Mouse (Mus musculus) gastrocnemius, adult 18-20 months (tissue): ENCODE measurements around the gene Mlip. TPM values are rescaled to one million over a fixed set of nuclear protein-coding genes. Genes with fewer than 3 reads are reported as not detected.
"Not testable (repeated sequence)": the region's sequence is repeated elsewhere in the genome, so short reads cannot be mapped to it uniquely, and the experiment has no call there.

Experiments
- DNase-seq: peaks from one replicate; pipeline ENCODE4 v3.0.0; 2021; ENCODE audit warnings: low spot score
- total RNA-seq, 2 experiments: library from RNA; stranded (reverse); gene quantifications; 2 replicates each; pipeline ENCODE4 v1.2.3; 2021

The Mlip gene
- total RNA-seq, 2 experiments from 2014 or later = 88.0 to 103 TPM

DNA sequence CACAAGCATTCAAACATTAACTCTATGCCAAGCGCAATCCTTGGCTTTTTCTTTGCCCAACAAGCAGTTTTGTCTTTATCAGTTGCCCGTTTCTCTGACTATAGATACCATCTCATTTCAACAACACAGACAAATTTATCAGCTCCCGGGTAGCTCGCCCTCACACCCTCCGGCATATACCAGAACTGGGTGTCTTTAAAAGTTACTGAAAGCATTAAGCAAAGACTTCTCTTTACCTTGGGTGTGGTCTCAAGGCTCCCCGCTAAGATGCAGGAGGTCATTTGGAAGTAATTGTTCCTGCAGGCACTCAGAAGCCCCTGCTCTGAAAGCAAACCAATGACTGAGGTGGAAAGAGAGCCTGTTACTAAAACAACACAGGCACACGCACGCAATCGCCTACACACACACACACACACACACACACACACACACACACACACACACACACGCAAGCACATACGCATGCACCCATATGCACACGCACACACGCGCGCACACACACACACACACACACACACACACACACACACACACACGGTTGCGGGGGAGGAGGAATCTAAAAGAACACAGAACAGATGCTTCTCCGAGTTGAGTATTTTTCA, 101.2 kb downstream of the Mlip start:
- DNase-seq = no peak

DNA sequence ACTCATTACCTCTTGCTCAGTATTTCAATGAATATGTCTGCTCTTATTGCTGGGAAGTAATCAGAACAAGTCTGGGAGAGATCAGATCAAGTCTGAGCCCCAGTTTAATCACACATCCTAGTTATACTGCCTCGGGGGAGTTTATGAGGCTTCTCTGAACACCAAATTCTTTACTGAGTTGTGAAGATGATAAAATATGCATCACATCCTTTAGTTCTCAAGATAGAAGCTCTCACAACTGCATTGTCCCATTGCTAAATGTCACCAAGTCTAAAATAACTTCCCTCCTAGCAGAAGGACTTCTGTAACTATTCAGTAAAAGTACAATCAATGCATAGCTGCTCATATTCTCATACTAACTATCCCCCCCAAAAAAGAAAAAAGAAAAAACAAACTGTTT, 154.5 kb downstream of the Mlip start:
- DNase-seq = no peak

DNA sequence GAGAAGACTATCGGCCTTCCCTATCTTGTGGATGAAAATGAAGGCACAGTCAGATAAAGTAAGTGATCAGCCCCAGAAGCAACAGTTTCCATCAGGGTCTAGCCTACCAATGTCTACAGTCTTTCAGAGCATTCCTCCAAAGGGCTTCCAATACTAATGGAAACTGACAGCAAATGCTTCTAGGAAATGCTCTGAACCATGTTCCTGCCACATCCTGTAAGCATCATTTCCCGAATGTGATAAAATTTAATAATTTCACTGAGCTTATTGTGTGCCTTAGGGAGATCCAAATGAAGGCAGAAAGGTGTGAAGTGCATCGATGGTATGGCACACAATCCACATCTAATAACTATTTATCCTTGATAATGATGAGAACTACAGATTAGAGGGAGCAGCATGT, 173.3 kb downstream of the Mlip start:
- DNase-seq = no peak

DNA sequence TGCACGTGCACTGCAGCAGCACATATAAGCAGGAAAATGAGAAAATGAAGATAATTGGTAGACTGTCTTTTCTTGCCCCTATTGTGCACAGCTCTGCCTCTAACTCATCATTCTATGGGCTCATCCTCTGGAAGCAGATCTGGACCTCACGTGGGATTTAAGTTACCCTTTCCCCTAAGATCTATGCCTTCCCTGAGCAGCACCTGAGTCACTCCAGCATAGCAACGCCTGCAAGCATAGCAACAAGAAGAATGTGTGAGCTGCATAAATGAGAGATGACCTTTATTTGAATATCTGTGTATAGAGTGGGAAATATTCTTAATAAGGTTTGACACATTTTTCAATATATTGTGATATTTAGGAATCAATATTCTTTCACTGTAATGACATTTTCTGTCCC, 176.9 kb downstream of the Mlip start:
- DNase-seq = no peak

DNA sequence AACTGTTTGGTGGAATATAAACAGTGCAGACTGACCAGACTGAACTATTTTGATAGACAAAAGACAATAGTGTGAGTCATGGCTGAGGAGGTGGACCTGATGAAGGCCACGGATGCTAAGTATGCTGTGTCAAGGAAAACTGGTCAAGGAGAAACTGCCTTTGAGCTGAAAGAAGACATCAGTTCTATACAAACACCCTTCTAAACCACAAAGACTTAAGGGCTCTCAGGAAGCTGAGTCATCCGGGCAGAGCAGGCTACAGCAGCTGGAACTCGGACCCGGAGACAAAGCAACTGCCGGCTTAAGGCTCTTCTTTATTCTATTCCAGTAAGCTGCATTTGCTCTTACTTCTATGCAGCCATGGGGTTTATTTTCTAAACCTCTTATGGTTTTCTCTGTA, 180.7 kb downstream of the Mlip start:
- no peak for DNase-seq

DNA sequence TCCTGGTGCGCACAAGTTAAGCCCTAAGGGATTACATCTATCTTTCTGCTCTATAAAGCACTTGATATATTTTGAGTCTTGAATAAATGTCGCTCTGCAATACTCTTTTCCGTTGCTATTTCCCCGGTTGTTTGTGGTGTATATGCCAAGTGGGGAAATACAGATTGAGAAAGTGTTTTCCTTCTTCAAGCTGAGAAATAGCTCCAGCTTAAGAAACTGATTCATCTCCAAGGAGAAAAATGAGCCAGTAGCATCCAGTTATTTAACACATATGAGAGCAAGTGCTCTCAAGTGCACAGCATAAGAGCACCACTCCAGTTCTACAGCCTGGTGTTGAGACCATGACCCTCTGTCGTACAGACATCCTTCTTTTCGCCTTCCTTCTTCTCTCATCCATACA, 186.9 kb downstream of the Mlip start:
- DNase-seq = no peak

DNA sequence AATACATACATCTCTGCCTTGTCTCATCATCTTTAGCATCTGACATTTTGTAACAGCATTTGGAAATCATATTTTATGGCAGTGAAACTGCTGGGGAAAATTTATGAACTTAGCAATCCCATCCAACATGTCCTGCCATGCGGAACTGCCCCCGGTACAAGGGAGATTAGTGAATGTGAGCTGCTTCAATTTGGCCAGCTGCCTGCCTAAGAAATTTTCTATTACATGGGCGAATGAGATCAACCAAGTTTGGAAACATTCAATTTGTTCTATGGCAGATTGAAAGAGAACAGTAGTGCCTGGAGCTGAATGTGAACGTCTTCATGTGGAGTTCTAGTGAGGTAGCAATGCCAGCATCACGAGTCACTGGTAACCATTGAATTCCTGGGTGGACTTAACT, 191.0 kb downstream of the Mlip start:
- DNase-seq = no peak

DNA sequence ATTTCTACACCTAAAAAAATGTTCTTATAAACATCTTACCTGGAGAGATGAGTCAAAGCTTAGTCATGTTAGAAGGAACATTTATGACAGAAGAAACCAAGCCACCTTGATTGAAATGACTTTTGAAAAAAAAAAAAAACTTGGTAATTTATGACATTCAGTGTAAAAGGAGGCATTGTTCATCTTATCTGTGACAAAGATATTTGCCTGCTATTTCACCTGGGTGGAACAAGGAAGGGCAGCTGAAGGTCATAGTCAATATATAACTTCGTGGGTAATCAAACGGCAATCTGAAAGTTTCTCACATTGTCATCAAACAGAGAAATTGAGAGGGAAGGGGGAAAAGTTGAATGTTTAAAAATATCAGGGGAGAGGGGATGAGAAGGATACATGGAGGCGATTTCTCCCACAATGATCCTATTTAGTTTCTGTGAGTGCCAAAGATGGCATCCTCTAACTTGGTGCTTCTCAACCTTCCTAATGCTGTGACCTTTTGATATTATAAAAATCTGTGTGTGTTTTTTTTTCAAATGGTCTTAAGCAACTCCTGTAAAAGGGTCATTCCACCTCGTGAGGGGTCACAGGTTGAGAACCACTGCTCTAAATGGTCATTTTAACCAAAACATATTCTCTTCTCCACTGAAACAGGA, 192.4 kb downstream of the Mlip start:
- no peak for DNase-seq

DNA sequence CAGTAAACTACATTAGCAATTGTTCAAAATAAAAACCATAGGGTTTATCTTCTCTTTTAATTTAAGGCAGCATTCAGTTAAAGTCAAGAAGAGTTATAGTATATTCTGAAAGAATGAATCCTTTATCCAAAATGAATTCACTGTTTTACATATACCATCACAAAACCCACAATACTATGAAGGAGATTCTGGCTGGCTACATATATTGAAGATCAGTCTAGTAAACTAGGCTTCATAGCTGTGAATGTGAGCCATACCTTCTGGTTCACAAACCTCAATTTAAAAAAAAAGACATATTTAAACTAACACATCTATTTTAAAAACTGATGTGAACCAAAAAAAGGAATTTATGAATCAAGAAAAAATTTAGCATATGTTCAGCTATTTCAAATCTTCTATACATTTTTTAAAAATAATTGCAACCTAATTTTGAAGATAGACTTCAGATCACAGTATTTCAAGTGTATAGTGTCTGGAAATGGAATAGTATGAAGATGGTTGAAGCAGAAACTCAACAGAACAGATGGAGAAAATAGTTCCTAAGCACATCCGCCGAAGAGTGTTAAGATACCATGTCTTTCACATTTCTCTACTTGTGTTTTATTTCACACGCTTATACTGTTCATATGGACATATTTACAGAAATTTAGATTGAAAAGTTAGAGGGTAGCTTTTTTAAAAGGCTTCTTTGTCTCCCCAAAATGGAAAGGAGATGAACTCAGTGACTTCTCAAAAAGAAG, 204.1 kb downstream of the Mlip start:
- DNase-seq = no peak

DNA sequence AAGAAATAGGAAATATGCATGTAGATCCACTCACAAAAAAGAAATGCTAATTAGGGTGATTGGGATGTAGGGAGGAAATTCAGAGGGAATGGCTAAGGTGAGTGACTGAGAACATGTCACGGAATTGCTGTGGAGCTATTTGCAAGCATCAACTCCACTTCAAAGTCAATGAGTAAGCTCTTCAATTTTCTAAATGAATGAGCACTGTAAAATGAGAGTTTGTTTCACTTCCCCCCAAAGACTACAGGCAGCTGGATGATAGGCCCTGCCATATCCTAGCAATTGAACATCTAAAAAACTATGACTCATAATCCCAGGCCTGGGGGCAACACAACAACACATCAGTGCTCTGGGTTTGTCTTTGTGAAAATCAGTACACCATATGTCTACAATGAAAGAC, 233.0 kb downstream of the Mlip start:
- DNase-seq = no peak

DNA sequence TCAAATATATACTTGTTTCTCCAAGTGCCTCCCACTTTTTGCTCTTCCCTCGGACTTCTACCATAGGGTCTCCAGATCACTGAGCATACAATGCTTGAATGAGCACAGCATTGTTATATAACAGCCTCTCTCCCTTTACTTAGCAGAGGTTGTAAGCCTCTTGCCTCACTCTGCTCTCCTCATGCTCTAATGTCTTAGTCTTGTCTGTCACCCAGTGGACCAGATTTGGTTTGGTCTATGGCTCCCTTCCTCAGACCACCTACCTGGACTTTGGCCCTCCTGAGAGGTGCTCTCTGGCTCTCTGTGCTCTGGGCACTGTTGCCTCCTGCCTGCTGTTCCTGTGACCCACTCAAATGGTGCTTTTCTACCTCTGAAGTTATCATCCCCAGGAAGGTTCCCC, 255.9 kb downstream of the Mlip start:
- no peak for DNase-seq

DNA sequence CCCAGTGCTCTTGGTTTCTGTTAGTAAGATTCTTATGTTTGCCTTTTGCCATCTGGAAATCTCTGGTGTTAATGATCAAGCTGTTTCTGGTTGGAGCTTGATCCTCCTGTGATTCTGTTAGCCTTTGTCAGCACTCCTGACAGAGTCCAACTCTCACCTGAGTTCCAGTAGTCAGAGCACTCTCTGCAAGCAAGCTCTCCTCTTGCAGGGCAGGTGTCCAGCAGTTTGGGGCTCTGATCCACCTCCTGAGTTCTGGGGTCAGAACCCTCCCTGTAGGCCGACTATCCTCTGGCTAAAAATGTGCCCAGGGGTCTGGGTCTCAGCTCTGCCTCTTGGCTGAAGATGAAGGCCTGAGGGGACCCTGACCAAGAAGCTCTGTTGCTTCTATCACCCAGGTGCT, 269.5 kb downstream of the Mlip start:
- DNase-seq = not testable (repeated sequence)

DNA sequence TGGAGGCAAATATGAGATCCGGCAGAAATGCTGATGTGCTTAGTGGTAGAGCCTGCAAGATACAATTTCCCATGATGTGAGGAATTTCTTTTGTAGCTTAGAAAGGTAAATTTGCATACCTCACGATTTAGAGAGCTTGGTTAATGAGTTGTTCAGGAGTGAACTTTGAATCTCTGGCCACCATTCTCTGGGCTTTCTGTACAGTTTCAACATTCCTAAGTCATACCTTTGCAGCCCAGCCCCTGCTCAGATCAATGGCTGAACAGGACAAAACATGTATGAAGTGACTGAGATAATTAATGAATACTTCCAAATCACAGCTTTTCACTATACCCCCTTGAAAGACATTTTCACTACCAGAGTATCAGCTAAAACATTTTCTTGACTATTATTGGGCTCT, 281.1 kb downstream of the Mlip start:
- DNase-seq = no peak

DNA sequence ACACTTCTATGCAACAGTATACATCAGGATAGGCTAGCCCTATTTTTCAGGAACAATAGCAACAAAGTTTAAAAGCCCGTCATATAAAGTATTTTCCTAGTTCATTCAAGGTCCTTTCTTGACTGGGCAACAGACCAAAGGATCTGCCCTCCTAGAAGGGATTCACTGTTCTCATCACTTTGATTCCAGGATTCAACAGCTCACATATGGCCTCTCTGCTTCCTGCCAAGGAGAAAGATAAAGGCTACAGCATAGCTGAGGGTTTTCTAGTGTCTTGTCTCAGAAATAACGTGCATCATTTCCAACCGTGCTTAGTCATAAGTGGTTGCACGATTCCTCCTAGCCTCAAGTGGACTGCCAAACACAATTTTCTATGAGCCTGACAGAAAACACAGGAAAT, 296.2 kb downstream of the Mlip start:
- DNase-seq = no peak

DNA sequence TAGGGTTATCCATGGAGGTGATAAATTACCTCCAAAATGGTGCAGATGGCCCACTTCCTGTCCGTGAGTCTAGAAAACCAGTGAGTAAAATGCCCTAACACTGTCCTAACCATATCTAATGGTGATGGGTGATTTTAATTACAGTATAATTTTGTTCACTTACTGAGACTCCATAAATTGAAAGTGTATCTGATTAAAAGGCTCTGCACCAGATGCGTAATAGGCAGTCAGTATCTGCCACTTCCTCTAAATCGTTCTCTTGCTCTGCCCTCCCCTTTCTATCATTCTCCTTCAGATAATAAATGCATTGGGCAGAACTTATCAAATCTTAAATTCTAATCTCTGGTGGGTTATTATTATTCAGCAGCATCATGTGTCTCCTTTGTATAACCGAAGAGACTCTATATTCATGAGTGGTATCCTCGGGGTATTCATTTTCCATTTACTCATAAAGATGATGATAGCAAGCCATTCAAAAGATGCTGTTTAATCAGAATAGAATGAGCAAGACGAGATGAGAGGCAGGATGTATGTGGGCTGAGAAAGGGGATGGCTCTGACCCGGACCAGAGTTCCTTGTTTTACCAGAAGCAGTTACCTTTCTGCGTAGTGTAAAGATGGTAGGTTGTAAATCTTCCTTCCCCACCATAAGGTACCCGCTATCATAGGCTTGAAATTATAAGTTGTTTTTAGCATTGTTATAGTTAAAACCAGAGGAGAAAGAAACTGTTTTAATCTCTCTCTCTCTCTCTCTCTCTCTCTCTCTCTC, 298.2 kb downstream of the Mlip start:
- no peak for DNase-seq

Other genes starting within 250 kb of the Mlip start
- 1 to 10 TPM in 1 of 2 experiments, under 1 TPM in 1; 0.47 to 1.2 TPM for gene Lrrc1, start 191.9 kb upstream of the Mlip start, total RNA-seq